Mouse (Mus musculus): ENCODE data around the gene Ralgapb. TPM values are rescaled to one million over a fixed set of nuclear protein-coding genes. Genes with fewer than 3 reads are reported as not detected.

Ralgapb gene
- polyA plus RNA-seq, 1 experiment from 2014 or later = 17.5 TPM

GRCm38 (mm10) chr2:158410022-158411014, 670 bp downstream of the Ralgapb start:
- H3K9me3 ChIP-seq = no peaks in the 10 kb centered on the region
- peak overlapping the region; percentile 92 for H3K4me2 ChIP-seq (replicated peaks)
- H3K4me1 ChIP-seq = peaks cover 25% of the 10 kb centered on the region
- ATAC-seq (ENCODE audit: low FRiP score, low read depth) = peak; percentile 20; the same call in 1 of the 2 replicates
- H3K27ac ChIP-seq = peak overlapping the region; percentile 81; the same call in 1 of the 2 replicates
- H3K9ac ChIP-seq = peak overlapping the region; percentile 90
- 2% methylated on average over 61 of the region's 67 CpGs for WGBS
- no peaks in the 10 kb centered on the region for H3K27me3 ChIP-seq
- H3K4me3 ChIP-seq = peak overlapping the region; percentile 96
- no peaks in the 10 kb centered on the region for H3K36me3 ChIP-seq

DNA sequence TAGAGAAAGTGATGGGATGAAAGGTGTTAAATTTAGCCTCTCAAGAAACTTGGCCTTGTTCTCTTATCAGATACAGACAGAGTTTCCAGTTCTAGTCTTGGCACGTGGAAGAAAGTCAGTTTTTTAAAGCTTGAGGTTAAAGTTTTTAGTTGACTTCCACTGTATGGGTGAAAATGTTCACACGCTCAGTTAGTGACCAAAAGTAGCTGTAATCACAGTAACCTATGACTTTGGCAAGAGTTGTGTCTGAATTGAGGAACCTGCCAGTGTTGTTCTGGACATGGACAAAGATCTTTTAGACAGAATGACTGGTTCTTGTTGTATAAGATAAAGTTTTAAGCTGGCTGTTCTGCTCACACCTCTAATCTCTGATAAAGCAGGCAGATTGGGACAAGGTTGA, 3.6 kb downstream of the Ralgapb start:
- Histone ChIP-seq H3K27me3 (no peaks in the 10 kb centered on the region), H3K4me3 (no peak overlapping the region), H3K27ac (no peak overlapping the region), H3K9me3 (no peaks in the 10 kb centered on the region), H3K4me1 (peaks cover 25% of the 10 kb centered on the region), H3K4me2 (replicated peaks) (no peak overlapping the region), H3K36me3 (no peaks in the 10 kb centered on the region), H3K9ac (no peak overlapping the region)
- no peak for ATAC-seq (ENCODE audit: low FRiP score, low read depth)
- WGBS = 90% methylated on average over 2 of the region's 2 CpGs

GRCm38 (mm10) chr2:158415826-158416225, 6.2 kb downstream of the Ralgapb start:
- WGBS = 79% methylated on average over 1 of the region's 1 CpGs
- Histone ChIP-seq H3K4me2 (replicated peaks) (no peak overlapping the region), H3K36me3 (peaks cover 2% of the 10 kb centered on the region; the same call in 1 of the 2 replicates), H3K4me3 (no peak overlapping the region), H3K4me1 (peaks cover 15% of the 10 kb centered on the region), H3K27ac (no peak overlapping the region), H3K9me3 (no peaks in the 10 kb centered on the region), H3K9ac (no peak overlapping the region), H3K27me3 (no peaks in the 10 kb centered on the region)
- no peak for ATAC-seq (ENCODE audit: low FRiP score, low read depth)

- ATAC-seq (ENCODE audit: low FRiP score, low read depth) = no peak
- no peaks in the 10 kb centered on the region for H3K27me3 ChIP-seq
- WGBS = 91% methylated on average over 1 of the region's 1 CpGs
- H3K9me3 ChIP-seq = no peaks in the 10 kb centered on the region
- H3K4me2 ChIP-seq (replicated peaks) = no peak overlapping the region
- H3K4me3 ChIP-seq = no peak overlapping the region
- H3K9ac ChIP-seq = no peak overlapping the region
- peaks cover 20% of the 10 kb centered on the region for H3K36me3 ChIP-seq
- no peak overlapping the region for H3K27ac ChIP-seq
- H3K4me1 ChIP-seq = no peaks in the 10 kb centered on the region
Measured at GRCm38 (mm10) chr2:158418663-158419062, 9.0 kb downstream of the Ralgapb start.

DNA sequence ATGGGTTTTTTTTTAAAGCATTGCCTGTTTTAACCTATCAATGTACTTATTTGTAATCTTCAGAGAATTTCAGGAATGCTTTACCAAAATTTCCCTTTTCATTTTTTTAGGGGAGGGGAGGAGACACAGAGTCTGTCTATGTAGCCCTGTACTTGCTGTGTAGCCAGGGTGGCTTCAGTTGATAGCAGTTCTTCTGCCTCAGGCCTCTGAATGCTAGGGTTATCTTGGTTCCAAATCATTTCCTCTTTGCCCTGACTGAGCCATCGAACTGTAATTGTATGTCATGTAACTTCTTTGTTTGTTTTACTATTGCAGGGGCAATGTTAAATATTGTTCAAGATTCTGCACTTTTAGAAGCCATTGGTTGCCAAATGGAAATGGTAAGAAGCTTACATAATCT, 36.2 kb downstream of the Ralgapb start:
- peaks cover 53% of the 10 kb centered on the region for H3K36me3 ChIP-seq
- no peak overlapping the region for H3K4me2 ChIP-seq (replicated peaks)
- no peak for ATAC-seq (ENCODE audit: low FRiP score, low read depth)
- H3K27me3 ChIP-seq = no peaks in the 10 kb centered on the region
- 74% methylated on average over 1 of the region's 1 CpGs for WGBS
- no peaks in the 10 kb centered on the region for H3K9me3 ChIP-seq
- H3K4me1 ChIP-seq = no peaks in the 10 kb centered on the region
- H3K27ac ChIP-seq = no peak overlapping the region
- H3K9ac ChIP-seq = no peak overlapping the region
- H3K4me3 ChIP-seq = no peak overlapping the region

DNA sequence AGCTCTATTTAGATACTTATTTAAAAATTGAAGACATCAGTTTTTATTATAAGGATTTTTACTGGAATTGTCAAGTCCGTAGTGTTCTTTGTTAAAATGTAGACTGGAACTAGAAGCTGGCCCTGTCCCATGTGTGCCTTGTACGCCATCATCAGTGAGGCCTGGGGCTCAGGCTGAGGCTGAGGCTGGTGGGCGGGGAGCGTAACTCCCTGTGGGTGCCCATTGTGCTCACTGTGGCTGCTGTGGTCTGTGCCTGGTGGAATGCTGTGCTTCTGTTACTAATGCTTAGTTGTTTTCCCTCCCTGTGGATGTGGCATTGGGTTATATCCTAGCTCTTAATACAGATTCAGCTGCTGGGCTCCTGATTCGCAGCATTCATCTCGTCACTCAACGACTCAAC, 40.2 kb downstream of the Ralgapb start:
- H3K9ac ChIP-seq = no peak overlapping the region

DNA sequence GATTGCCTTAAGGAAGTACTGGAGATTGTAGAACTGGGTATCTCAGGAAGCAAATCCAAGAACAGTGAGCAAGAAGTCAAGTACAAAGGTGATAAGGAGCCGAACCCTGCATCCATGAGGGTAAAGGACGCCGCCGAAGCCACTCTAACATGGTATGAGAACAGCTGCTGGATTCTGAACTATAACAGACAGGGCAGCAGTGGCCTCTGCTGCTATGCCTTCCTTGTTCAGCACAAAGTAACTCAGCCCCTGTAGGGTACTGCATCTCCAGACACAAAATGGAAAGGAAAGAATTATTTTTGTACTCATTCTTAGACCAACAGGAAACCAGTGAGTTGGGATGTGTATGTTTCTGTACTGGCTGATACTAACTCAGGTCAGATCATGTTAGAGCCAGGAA, 46.8 kb downstream of the Ralgapb start:
- no peaks in the 10 kb centered on the region for H3K9me3 ChIP-seq
- no peak overlapping the region for H3K4me3 ChIP-seq
- no peak overlapping the region for H3K4me2 ChIP-seq (replicated peaks)
- no peak overlapping the region for H3K27ac ChIP-seq
- no peak for ATAC-seq (ENCODE audit: low FRiP score, low read depth)
- H3K4me1 ChIP-seq = no peaks in the 10 kb centered on the region
- H3K27me3 ChIP-seq = no peaks in the 10 kb centered on the region
- H3K36me3 ChIP-seq = peaks cover 77% of the 10 kb centered on the region
- no peak overlapping the region for H3K9ac ChIP-seq
- 97% methylated on average over 4 of the region's 4 CpGs for WGBS

More for the DNA sequence above, 40.2 kb downstream of the Ralgapb start:
- WGBS = 92% methylated on average over 7 of the region's 7 CpGs
- Histone ChIP-seq H3K4me1 (no peaks in the 10 kb centered on the region), H3K9me3 (no peaks in the 10 kb centered on the region), H3K36me3 (peaks cover 64% of the 10 kb centered on the region), H3K4me3 (no peak overlapping the region), H3K27ac (no peak overlapping the region), H3K4me2 (replicated peaks) (no peak overlapping the region), H3K27me3 (no peaks in the 10 kb centered on the region)
- ATAC-seq (ENCODE audit: low FRiP score, low read depth) = no peak

DNA sequence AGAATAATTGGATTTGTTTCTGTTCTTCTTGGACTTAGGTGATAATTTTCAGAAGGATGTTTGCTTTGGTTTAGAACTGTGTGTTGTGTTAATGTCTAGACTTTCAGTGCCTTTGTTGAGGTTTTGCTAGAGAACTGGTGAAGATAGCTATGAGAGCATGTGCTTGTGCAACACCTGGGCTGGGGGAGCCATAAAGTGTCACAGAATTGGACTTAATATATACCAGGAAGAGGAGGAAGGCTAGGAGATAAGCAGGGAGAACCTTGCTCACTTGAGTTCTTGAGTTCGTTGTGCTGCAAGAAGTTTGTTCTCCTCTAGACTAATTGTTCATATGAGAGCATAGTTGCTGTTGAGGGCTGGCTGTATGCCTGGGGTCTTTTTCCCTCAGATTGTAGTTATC, 48.0 kb downstream of the Ralgapb start:
- Histone ChIP-seq H3K36me3 (peaks cover 76% of the 10 kb centered on the region), H3K27me3 (no peaks in the 10 kb centered on the region), H3K9ac (no peak overlapping the region), H3K9me3 (no peaks in the 10 kb centered on the region), H3K27ac (no peak overlapping the region), H3K4me1 (no peaks in the 10 kb centered on the region), H3K4me3 (no peak overlapping the region), H3K4me2 (replicated peaks) (no peak overlapping the region)
- ATAC-seq (ENCODE audit: low FRiP score, low read depth) = no peak
- WGBS = 96% methylated on average over 1 of the region's 1 CpGs

DNA sequence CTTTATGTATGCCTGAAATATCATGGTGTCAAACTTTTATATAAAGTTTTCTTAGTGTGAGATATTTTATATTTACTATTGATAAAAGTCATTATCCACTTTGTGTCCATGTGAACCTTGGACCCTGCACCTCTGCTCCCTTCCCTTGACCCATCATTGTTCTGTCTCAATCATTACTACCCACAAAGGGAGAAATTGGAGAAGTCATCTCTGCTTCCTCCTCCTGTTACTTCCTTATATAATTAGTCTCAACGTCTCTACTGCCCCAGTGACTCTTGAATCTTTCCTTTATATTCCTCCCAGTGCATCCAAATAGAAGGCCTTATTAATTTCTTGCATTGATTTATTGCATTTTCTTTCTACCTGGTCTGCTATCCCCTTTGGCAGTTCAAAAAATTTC, 52.8 kb downstream of the Ralgapb start:
- Histone ChIP-seq H3K9me3 (no peaks in the 10 kb centered on the region), H3K27me3 (no peaks in the 10 kb centered on the region), H3K4me2 (replicated peaks) (no peak overlapping the region), H3K4me1 (no peaks in the 10 kb centered on the region), H3K36me3 (peaks cover 73% of the 10 kb centered on the region), H3K27ac (no peak overlapping the region), H3K4me3 (no peak overlapping the region), H3K9ac (no peak overlapping the region)
- 64% methylated on average over 1 of the region's 1 CpGs for WGBS
- no peak for ATAC-seq (ENCODE audit: low FRiP score, low read depth)

DNA sequence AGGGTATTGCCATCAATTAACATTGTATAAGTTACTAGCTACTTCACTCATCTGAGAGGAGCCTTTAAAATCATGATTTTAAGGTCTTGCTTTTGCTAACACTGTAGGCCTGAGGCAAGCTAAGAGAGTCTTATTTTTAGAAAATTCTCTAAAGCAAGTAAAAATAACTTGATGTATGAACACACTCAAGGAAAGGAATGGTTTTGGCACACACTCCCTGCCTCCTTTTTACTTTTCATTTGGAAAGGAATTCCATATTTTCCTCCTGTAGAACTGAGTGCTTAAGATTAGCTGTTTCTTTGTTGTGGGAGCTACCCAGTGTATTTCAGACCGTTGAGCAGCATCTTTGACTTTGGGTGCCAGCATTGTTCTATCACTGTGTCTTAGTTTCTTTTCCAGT, 64.5 kb downstream of the Ralgapb start:
- Histone ChIP-seq H3K9me3 (no peaks in the 10 kb centered on the region), H3K4me1 (no peaks in the 10 kb centered on the region), H3K4me3 (no peak overlapping the region), H3K27me3 (no peaks in the 10 kb centered on the region), H3K27ac (no peak overlapping the region), H3K4me2 (replicated peaks) (no peak overlapping the region), H3K36me3 (peaks cover 60% of the 10 kb centered on the region), H3K9ac (no peak overlapping the region)
- ATAC-seq (ENCODE audit: low FRiP score, low read depth) = no peak
- 90% methylated on average over 1 of the region's 1 CpGs for WGBS

GRCm38 (mm10) chr2:158477640-158478039, 68.0 kb downstream of the Ralgapb start:
- no peaks in the 10 kb centered on the region for H3K9me3 ChIP-seq
- H3K27ac ChIP-seq = no peak overlapping the region
- H3K27me3 ChIP-seq = no peaks in the 10 kb centered on the region
- ATAC-seq (ENCODE audit: low FRiP score, low read depth) = no peak
- peaks cover 79% of the 10 kb centered on the region for H3K36me3 ChIP-seq
- H3K4me1 ChIP-seq = no peaks in the 10 kb centered on the region
- WGBS = 84% methylated on average over 3 of the region's 3 CpGs
- no peak overlapping the region for H3K9ac ChIP-seq
- H3K4me2 ChIP-seq (replicated peaks) = no peak overlapping the region
- no peak overlapping the region for H3K4me3 ChIP-seq

DNA sequence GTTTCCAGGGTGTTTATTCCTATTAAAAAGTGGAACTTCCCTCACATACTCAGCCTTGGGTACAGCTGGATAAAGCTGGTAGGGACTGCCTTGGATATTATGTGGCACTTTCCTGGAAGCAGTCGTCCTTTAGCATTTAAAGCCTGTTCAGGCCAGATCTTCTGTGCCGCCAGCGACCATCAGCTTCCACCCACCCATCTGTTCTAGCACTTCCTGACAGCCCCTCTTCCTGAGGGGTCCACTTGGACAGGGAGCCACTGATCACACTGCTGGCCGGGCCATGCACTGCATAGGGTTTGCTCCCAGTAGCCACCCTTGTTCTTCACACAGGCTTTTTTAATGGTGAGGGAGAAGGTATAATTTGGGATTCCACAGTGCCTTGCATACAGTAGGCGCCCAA, 88.8 kb downstream of the Ralgapb start:
- Histone ChIP-seq H3K36me3 (peaks cover 47% of the 10 kb centered on the region), H3K9me3 (no peaks in the 10 kb centered on the region), H3K27me3 (no peaks in the 10 kb centered on the region), H3K4me3 (no peak overlapping the region), H3K9ac (no peak overlapping the region), H3K4me2 (replicated peaks) (no peak overlapping the region), H3K27ac (no peak overlapping the region), H3K4me1 (0 out of 2 replicates have a peak, but pooled peaks cover 7% of the 10 kb centered on the region)
- ATAC-seq (ENCODE audit: low FRiP score, low read depth) = no peak
- 76% methylated on average over 5 of the region's 5 CpGs for WGBS

Data from limb, embryonic 13.5 days (tissue).